Mouse (Mus musculus) cerebellum, postnatal 14 days (tissue): ENCODE results near the gene Pigw.

Source experiments
- DNase-seq, 2 experiments: peaks; one replicate each; pipeline ENCODE4 v3.0.0; 2021; ENCODE audit warnings: mixed read lengths in 2 of 2

Gene Pigw

DNA sequence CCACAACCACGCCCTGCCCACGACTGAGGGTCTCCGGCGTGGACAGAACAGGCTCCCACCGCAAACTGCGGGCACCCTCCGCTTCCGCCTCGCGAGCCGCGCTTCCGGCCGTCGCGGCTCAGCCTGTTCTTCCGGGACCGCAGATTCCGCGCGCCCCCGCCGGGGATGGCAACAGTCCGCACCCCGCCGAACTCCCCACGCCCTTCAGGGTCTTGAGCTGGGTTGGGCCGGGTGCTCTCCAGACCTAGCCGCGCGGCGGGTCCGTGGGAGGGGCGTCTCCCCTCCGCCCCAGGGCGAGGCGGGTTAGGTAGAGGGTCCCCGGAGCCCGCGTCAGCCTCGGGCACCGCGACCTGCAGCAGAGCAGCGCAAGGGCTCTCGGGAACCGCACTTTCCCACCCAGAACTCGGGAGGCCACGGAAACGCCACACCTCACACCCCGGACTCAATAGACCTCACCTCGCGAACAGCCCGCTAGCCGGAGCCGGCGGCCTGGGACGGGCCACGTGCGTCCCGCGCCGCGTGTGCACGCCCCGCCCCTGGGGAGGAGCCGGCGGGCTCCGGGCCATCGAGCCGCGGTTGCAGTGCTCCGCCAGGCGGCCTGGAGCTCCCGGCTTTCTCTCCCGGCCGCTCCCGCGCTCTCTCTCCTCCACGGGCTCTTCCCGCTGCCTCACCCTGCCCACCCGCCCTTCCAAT, at the start of gene Pigw, which contains the start of gene Myo19:
Gene Pigw (minus strand): TSS at position 514 of the 693 bp plus-strand sequence.
Gene Myo19 (plus strand): TSS at position 377 of the 693 bp plus-strand sequence.
- DNase-seq, result peak; percentile 83 to 87

DNA sequence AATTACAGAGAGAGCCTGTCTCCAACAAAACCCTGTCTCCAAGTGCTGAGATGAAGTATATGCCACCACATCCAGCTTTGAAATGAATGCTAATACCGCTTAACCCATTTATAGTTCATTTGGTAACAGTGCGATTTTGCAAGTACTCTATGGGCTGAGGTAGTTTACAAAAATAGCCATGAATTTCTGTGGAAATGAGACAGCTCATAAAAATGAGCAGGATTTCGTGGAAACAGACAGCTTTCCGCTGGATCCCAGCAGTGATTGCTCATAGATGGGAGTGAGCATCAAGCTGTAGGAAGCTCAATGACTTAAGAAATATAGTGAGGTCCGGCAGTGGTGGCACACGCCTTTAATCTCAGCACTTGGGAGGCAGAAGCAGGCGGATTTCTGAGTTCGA, 40.9 kb upstream of the Pigw start:
- DNase-seq, result no peak

DNA sequence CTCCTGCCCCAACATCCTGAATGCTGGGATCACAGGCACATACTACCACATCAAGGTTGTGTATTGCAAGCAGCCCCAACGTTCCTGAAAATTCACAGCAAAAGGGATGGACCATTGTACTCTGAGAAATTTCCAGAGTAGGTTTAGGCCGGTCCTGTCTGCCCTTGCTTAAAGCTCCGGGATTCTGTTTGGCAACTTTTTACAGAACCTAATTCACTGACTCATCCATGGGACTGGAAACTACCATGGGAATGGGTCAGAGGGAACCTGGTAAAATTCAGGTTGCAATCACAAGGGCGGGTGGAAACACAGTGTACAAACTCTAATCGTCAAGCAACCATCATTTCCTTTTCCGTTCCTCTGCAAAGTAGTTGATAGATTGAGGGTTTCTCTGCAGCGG, 39.9 kb upstream of the Pigw start:
- DNase-seq, result no peak

DNA sequence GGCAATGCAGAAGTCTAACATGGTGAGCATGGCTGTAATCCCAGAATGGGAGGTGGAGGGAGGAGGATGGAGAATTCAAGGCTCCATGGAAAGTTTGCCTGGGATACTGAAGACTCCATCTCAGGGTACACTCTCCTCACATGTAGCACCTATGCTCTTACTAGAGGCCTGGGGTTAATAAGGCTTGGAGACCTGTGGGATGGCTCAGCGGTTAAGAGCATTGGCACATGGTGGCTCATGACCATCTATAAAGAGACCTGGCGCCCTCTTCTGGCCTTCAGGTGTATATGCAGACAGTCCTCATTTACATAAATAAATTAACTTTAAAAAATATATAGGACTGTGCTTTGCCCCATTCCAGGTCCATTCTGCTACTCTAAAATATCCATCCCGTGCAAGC, 39.2 kb upstream of the Pigw start:
- DNase-seq, result peak; percentile 43 to 68

DNA sequence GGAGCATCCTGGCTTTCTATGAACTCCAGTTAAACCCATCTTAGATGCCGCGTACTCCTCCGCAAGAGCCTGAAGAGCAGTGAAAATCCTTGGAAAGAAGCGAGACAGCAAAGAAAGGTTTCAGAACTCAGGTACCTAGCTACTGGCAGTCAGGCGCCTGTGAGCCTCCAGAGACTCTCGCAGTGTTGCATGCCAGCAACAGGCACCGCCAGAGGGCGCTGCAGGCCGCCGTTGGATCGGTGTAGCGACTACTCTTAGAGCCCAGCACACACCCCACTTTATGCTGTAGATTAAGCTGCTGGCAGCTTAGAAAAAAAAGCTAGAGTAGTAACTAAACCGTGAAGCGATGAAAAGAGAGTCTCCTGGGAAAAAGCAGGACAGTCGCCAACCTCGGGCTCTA, 38.3 kb upstream of the Pigw start:
- DNase-seq, result peak; percentile 97 to 99

DNA sequence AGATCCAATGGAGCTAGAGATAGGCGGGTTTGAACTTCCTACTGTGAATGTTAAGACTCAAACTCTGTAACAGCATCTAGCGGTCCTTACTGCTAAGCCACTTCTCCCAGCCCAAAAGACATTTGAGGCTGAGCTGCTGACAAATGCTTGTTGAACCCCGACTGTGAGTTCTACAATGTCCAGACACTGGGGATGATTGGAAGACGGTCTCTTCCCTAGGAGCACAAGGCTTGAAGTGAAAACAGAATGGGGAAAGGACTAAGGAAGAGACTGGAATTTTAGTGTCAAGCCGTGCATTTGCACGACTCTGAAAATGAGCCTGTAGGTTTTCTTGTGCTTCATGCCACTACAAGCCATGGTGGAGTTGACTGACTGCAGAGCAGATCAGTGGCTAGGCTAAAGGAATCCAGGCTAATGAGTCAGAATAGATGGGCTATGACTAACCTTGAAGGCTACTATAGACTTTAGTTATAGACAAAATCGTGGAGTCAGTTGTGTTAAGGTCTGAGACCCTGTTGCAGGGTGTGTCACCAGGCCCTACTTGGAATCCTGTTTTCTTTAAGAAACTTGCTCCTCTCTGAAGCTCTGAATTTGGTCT, 36.7 kb upstream of the Pigw start:
- DNase-seq, result no peak

DNA sequence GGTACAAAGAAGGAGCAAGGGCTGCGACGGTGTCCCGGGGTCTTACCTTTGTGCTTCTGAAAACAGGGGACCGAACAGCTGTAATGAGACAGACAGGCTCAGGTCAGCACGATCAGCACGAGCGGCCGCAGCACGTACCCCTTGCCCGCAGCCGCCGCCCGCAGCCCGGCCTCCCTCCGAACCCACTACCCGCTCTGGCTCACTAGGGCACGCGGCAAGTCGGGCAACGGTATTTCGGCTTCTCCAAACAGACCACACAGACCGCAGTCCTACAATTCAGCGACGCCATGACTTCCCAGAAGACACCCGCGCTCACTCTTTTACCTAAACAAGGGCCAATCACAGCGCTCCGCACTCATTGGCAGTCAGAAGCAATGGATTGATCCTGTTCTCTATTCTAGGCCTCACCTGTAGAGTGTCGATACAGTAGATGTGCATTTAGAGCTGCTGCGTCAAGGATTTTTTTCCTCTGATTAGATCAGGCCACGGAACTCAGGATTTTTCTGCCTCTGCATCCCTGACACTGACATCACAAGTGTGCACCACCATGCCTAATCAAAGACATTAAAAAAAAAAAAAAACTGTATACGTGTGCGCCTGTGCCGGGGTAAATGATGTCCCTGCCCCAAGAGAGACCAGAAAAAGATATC, 36.1 kb upstream of the Pigw start, which contains the start of gene Znhit3:
Gene Znhit3 (minus strand): TSS at position 314 of the 650 bp plus-strand sequence.
- peak; percentile 90 to 91 for DNase-seq

DNA sequence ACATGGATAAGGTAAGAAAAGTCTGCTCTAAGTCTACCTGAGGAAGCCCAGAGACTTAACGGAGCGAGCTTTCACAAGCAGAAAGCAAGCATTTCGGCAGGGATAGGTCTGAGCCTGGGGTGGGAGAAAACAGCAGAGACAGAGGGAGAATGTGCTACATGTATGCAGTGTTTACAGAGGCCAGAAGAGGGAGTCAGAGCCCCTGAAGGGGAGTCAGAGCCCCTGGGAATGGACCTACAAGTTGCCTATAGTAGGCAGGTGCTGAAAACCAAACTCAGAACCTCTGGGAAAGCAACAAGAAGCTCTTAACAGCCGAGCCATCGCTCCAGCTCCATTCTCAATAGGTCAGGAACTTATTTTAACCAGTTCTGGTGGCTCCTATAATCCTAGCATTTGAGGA, 34.6 kb upstream of the Pigw start:
- no peak for DNase-seq

DNA sequence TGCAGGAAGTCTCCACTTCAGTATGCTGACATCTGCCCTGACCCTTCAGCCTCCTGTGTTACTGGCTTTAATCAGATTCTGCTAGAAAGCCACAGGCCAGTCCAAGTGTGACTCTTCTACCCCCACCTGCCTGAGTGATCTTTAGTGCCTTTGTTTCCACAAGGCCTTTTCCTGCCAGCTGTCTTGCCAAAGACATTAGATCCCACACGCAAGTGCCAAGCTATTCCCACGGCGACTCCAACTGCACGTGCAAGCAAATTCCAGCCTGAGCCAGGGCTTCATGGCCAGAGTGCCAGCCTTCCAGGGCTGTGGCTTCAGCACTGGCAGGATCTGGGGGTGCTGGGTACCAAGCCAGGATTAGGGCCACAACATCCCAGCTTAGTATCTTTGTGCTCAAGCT, 30.3 kb upstream of the Pigw start:
- DNase-seq, result no peak

DNA sequence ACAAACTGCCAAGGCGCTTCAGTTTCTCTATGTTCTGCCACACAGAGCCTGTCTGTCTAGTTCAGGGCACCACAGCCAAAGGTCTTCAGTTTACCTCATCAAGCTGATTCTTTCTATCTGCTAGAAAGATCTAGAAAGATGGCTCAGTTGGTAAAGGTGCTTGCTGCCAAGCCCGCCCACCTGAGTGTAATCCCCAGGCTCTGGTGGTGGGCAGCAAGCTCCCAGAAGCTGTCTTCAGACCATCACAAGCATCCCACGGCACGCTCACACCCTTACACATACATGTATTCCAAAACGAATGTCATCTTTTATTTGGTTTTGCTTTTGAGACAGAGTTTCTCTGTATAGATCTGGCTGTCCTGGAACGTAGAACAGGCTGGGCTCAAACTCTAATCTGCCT, 28.4 kb upstream of the Pigw start:
- no peak for DNase-seq

DNA sequence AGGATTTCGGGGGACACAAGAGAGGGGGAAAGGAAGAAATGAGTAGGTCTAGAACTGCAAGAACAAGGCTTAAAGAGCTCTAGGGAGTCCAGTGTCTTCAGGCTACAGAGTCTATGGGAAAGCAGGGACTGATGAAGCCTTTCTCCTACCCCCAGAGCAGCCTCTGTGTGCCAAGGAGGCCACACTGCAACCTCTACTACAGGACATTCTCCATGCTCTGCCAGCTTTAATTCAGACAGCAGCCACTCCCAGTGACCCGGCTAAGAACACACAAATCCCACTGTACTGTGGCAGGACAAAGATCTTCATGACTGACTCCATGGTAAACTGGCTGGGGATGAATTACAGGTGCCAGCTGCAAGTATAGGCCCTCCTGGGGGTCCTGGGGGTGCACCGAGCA, 27.0 kb upstream of the Pigw start:
- DNase-seq, result no peak

DNA sequence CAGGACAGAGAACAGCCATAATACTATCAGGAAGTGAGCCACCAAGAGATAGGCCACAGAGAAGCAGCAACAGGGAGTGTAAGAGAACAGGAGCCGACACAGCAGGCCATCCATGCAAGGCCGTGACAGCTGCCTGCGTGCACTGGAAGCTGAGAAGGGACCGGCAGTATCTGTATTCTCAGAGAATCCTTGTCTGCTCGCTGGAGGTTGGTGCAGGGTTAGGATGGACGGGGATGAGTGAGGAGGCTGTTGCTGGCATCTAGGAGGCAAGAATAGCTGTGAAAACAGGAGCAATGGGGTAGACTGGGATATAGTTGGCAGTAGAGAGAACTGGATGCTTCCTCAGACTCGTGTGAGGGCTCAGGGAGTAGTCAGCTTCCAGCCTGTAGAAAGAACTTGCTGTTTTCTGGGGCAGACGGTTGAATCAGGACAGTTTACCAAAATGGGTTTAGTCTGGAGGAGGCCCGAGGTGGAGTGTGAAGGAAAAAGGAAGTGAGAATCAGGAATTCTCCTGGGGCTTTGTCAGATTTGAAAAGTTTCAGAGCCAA, 24.6 kb upstream of the Pigw start:
- no peak for DNase-seq

DNA sequence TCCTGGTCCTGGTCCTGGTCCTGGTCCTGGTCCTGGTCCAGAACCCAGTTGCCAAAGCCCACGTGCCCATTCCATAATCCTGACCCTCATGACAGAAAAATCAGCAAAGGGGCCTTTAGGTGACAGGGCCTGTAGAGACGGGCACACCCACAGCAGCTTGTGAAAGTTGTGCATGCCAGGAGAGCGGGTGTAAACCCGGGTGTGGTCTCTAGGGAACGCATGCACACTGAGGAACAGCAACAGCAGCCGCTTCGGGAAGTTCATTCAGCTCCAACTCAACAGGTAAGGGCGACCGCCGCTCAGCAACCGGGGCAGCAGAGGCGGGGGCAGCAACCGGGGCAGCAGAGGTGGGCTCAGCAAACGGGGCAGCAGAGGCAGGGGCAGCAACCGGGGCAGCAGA, 13.0 kb upstream of the Pigw start:
- DNase-seq, result no peak

DNA sequence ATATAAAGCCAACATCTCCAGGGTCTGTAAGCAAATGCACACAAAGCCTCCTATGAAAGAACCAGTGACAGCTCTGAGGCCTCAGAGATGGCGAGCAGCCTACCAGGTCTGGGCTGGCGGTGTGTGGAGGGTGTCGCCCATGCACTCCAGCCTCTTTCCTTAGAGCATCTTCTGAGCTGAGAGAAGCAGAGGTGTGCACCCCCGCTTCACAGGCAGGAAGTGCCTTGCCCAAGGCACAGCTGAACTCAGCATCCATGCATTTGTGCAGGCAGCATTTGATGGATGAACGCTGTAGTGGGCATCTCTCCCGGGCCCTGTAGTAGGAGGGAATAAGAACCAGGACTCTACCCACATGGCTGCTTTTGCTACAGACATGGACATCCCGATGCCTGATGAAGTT, 11.6 kb upstream of the Pigw start:
- DNase-seq, result no peak

DNA sequence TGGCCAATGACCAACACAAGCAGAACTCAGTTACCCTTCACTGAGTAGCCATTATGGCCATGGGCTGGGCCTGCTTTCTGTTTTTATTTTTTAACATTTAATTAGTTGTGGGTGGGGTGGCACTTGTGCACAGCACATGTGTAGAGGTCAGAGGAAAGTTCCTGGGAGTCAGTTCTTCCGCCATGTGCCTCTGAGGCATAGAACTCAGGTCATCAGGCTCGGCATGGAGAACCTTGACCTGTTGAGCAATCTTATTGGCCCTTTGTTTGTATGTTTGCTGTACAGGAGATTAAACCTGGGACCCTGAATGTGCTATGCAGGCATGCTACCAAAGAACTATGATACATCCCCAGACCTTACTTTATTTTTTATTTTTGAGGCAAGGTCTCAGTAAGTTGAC, 9.4 kb upstream of the Pigw start:
- no peak for DNase-seq

DNA sequence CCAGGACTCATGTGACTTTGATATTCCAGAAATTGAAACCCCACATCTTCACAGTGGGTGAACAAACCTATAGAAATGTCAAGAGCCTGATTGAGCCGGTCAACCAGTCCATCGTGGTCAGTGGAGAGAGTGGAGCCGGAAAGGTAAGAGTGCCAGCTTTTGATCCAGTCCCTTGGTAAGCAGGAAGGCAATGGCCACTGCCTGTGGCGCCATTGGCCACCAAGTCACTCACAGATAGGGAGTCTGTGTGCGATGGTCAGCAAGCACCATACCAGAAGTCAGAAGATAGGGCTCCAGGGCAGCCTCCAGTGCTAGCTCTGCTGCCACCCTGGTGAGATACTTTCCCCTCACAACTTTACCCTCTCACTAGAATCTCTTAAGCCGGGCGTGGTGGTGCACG, 7.9 kb upstream of the Pigw start:
- DNase-seq, result no peak

DNA sequence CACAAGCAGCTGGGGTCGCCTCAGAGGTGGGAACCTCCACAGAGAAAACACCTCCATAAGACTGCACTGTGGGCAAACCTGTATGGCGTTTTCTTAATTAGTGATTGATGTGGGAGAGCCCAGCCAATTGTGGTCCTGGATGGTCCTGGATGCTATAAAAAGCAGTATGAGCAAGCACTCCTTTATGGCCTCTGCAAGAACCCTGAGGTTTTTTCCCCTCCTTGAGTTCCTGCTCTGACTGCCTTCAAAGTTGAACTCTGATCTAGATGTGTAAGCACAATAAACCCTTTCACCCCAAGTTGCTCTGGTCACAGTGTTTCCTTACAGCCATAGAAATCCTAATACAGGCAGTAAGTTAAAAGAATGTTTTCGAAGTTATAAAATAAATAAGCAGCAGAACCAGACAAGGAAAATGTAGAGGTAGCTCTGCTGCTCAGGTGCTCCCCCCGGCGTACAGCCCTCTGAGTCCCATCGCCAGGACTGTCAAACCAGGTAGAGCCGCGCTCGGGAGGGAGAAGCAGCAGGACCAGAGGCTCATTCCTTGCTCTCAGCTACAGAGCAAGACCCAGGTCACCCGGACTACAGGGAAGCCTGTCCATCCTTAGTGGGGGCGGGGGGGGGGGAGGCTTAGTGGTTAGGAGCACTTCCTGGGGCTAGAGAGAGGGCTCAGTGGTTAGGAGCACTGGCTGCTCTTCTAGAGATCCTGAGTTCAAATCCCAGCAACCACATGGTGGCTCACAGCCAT, 6.9 kb upstream of the Pigw start:
- DNase-seq, result no peak

DNA sequence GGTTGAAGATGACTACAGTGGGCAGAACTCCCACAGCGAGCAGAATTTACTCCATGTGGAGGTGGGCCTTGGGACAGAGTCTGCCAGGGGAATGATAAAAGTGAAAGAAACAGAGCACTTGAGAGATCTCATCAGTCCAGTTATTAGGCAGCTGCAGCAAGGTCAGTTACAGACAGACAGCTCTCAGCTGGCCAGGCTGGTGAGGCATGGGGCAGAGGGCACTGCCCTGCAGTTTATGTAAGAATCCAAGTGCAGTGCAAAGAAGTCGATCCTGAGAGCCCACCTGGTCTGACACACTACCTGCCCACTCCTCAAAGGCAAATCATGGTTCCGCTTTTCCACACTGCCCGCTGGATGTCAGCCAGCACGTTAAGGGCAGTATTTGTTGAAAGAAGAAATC, 6.2 kb upstream of the Pigw start:
- DNase-seq, result no peak

DNA sequence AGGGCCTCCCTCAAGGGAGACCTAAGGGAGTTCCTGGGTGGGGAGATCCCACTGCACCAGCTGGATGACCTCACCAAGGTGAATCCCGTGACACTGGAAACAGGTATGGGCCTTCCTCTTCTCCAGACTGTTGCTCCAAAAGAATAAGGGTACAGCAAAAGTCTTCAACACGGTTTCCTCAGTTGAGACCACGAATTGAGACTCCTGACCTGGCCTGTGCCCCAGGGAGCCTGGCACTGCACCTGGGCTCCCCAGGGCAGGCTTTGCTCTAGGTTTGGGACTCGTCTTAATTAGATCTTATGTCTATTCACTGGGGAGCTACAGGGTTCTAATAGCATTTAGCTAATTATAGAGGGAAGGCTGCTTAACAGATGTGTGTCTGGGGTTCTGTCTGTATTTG, 5.2 kb upstream of the Pigw start:
- DNase-seq, result no peak

DNA sequence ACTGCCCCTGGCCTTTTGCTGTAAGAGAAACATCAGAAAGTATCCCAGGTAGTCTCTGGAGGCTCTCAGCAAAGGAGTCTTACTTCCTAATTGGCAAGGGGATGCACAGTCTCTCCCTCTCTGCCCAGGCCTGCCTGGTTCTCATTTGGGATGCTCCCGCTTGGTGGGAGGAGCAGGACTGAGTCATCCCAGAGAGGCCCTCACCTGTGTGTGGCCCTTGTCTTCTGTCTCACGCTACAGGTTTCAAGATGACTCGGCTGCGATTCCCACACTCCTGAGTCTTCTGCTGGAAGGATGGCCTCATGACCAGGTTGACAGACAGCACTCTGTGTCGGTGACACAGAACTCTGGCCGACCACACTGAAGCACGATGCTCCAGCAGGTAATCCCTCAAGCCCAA, 2.3 kb upstream of the Pigw start:
- no peak for DNase-seq

DNA sequence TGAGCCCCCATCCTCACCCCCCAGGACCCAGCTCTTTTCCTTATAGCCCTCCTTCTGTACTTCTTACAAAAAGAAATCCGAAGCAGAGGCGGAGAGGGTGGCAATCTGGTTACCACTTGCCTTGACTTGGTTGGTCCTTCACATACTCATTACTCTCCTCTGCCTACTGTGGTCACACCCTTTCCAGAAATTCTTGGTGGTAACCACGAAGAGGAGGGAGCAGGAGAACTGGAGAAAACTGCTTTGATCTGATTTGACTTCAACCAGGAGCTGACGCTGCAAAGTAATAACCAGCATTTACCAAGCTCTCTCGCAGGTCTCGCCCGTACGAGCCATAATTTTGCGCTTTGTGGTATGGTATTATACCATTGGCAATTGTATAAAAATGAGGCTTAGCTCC, 886 bp upstream of the Pigw start:
- no peak for DNase-seq

DNA sequence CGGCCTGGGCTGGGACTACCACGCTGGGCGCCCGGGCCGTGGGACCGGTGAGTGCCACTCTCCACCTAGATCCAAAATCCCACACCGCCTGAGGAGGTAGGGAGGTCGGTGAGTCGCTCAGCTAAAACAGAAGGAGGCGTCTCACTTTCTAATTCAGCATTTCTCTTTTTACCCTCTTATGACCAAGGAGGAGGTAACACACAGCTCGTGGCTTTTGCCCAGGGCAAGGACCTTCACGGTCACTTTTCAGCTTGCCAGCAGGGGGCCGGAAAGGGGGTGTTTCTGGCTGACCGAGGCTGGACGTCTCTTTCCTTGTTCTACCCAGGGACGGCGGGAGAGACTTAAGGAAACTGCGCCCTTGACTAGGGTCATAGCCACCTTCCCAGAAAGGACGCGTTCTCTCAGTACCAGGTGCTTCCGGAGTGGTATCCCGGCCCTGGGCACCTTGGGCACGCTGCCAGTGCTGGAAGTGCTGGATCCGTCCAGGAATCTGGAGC, 428 bp upstream of the Pigw start:
- peak; percentile 67 to 72 for DNase-seq
